Mouse (Mus musculus): ENCODE results near the gene Pex11g. TPM values are rescaled to one million over a fixed set of nuclear protein-coding genes. Genes with fewer than 3 reads are reported as not detected.
A peak's percentile ranks its signal among the peaks of the same experiment; 100 is the strongest.

Gene Pex11g
- polyA plus RNA-seq, 1 experiment from 2014 or later, result 5.9 TPM

DNA sequence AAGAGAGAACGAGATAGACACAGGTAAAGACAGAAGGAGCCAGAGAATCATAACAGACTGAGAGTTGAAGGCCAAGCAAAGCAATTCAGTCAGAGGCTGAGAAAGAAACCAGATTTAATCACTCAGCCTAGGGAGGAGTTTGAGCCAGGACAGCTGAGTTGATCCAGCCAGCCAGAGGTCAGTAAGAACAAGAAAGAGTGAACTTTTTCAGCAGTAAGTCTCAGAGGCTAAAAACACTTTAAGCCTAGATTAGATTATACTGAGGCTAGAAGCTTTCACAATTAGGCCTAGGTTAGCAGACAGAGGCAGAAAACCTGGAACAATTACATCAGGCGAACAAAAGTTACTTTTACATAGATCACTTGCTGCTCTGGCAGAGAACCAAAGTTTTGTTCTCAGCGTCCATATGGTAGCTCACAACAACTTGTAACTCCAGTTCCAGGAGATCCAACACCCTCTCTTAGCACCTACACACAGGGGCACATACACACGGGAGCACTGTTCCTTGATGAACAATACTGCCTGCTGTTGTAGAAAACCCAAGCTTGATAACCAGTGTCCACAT, 12.8 kb upstream of the Pex11g start:
- Histone ChIP-seq H3K27ac (no peak overlapping the region), H3K27me3 (peaks cover 25% of the 10 kb centered on the region), H3K4me1 (replicated peaks) (0 out of 2 replicates have a peak, but pooled peaks cover 6% of the 10 kb centered on the region), H3K36me3 (no peaks in the 10 kb centered on the region), H3K4me2 (no peak overlapping the region), H3K9ac (replicated peaks) (no peak overlapping the region), H3K9me3 (no peaks in the 10 kb centered on the region), H3K4me3 (replicated peaks) (no peak overlapping the region)
- ATAC-seq (ENCODE audit: insufficient number of reproducible peaks, insufficient read depth, low FRiP score, low TSS enrichment, low read depth), result no peak
- WGBS, result 72% methylated on average over 4 of the region's 4 CpGs

DNA sequence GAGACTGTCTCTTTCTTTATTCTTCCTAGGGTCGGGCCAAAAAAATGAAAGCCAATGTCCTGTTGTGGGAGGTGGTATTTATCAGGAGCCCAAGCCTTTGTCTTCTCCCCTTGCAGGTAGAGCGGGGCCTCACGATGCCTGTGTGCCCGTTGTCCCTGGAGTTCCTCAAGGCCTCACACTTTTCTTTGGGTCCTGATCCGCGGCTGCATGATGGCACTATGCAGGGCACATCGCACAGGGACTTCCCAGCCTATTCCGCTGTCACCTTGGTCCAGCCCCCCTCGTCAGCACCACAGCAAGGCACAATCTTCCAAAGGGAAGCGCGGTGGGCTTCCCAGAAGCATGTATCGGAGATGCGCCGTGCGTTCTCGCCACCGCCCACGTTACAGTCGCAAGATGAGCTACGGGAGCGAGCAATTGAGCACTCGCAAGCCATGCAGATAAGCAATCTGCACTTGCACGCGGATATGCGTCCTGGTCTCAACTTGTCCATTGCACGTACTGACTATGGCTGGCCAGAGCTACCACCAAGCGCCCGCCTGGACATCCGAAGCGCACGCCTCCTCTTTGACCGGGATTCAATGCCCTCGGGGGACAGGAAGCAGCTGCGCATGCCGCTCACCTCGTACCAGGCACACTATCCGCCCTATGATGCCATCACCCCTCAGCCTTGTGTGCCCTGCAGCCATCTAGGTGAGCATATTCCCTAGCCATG, 8.4 kb upstream of the Pex11g start:
- H3K36me3 ChIP-seq, result no peaks in the 10 kb centered on the region
- no peaks in the 10 kb centered on the region for H3K9me3 ChIP-seq
- H3K4me3 ChIP-seq (replicated peaks), result peak overlapping the region; percentile 30
- H3K27me3 ChIP-seq, result peaks cover 27% of the 10 kb centered on the region
- peak overlapping the region; percentile 53 for H3K4me2 ChIP-seq
- H3K9ac ChIP-seq (replicated peaks), result peak overlapping the region; percentile 45
- no peak for ATAC-seq (ENCODE audit: insufficient number of reproducible peaks, insufficient read depth, low FRiP score, low TSS enrichment, low read depth)
- 0 out of 2 replicates have a peak, but pooled peaks cover 6% of the 10 kb centered on the region for H3K4me1 ChIP-seq (replicated peaks)
- no peak overlapping the region for H3K27ac ChIP-seq
- 21% methylated on average over 37 of the region's 37 CpGs for WGBS

DNA sequence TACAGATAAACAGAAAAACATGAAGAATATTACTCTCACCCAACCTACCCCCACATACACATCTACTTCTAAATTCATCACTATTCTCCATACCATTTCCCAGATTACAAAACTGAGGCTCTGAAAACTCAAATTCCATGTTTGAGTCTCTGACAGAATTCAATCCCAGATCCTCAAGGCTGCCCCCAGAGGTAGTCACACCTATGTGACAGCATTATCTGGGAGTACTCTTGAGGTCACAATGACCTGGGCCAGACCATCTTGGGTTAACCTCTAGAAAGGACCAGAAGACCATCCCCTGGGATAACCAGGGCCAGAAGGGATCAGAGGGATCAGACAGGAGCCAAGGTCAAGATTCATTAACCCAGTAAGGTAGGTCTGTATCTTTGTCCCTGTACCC, 3.1 kb upstream of the Pex11g start, which contains the start of gene Tex45:
Gene Tex45, plus strand, starts transcription at position 301 of the 400 bp plus-strand sequence.
- H3K4me2 ChIP-seq, result no peak within 1 kb of the TSS
- H3K9ac ChIP-seq (replicated peaks), result no peak within 1 kb of the TSS
- no peak within 1 kb of the TSS for H3K4me3 ChIP-seq (replicated peaks)
- no peak for ATAC-seq (ENCODE audit: insufficient number of reproducible peaks, insufficient read depth, low FRiP score, low TSS enrichment, low read depth)
- no peaks in the 10 kb centered on the region for H3K9me3 ChIP-seq
- H3K27ac ChIP-seq, result no peak within 1 kb of the TSS
- H3K36me3 ChIP-seq, result no peaks in the 10 kb centered on the region
- peaks cover 5% of the 10 kb centered on the region for H3K27me3 ChIP-seq
- peaks cover 10% of the 10 kb centered on the region; the same call in 1 of the 2 replicates for H3K4me1 ChIP-seq (replicated peaks)

DNA sequence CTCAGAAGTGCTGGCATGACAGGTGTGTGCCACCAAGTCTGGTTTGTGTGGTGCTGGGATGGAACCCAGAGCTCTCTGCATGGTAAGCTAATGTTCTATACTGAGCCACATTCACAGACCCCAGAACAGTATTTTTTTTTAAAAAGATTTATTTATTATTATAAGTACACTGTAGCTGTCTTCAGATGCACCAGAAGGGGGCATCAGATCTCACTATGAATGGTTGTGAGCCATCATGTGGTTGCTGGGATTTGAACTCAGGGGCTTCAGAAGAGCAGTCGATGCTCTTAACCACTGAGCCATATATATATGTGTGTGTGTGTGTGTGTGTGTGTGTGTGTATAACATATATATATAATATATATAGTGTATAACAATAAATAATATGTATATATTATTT, 1.4 kb upstream of the Pex11g start:
- Histone ChIP-seq H3K9me3 (no peaks in the 10 kb centered on the region), H3K4me2 (no peak overlapping the region), H3K27ac (no peak overlapping the region), H3K4me1 (replicated peaks) (peaks cover 10% of the 10 kb centered on the region; the same call in 1 of the 2 replicates), H3K9ac (replicated peaks) (no peak overlapping the region), H3K27me3 (no peaks in the 10 kb centered on the region), H3K4me3 (replicated peaks) (no peak overlapping the region), H3K36me3 (no peaks in the 10 kb centered on the region)
- 83% methylated on average over 1 of the region's 1 CpGs for WGBS
- ATAC-seq (ENCODE audit: insufficient number of reproducible peaks, insufficient read depth, low FRiP score, low TSS enrichment, low read depth), result no peak

DNA sequence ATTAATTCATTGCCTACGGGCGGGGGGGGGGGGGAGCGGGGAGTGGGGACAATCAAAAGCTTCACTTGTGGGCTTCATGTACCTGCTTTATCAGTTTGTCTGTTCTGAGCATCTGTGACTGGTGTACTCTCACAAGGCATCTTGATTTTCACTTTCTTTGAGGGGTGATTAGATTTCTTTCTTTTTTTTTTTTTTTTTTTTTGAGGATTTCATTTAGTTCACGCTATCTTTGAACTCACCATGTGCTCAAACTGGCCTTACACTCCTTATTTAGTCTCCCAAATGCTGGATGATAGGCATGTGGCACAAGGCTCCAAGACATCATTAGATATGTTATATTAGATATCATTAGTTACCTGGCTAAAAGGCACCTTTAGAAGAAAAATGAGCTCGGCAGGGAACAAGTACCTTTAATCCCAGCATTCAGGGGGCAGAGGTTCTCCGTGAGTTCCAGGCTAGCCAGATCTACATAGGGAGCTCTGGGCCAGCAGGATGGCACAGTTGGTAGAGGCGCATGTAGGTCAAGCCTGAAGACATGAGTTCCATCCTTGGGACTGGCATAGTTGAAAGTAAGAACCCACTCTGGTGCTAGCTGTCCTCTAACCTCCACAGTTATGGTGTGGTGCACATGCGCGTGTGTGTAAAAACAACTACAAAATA, 536 bp upstream of the Pex11g start:
- WGBS, result 55% methylated on average over 9 of the region's 9 CpGs
- no peak for ATAC-seq (ENCODE audit: insufficient number of reproducible peaks, insufficient read depth, low FRiP score, low TSS enrichment, low read depth)
- Histone ChIP-seq H3K4me2 (peak overlapping the region; percentile 58), H3K27me3 (no peaks in the 10 kb centered on the region), H3K27ac (peak overlapping the region; percentile 84), H3K36me3 (no peaks in the 10 kb centered on the region), H3K4me1 (replicated peaks) (peaks cover 10% of the 10 kb centered on the region; the same call in 1 of the 2 replicates), H3K9me3 (no peaks in the 10 kb centered on the region), H3K9ac (replicated peaks) (peak overlapping the region; percentile 69), H3K4me3 (replicated peaks) (peak overlapping the region; percentile 50)

DNA sequence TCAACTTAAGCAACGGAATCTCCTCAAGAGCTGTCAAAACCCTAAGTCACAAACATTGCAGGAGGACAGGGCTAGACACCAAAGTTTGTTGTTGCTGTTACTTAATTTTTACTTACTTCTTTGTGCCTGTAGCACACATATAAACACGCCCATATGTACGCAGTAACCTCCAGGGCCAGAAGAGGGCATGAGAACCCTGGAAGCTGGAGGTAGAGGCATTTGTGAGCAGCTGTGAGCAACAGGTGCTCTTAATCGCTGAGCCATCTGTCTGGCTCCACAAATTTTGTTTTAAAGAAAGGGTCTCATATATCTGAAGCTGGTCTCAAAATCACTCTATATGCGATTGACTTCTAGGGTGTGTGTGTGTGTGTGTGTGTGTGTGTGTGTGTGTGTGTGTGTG, 3.2 kb downstream of the Pex11g start:
- H3K4me1 ChIP-seq (replicated peaks), result peaks cover 8% of the 10 kb centered on the region; the same call in 1 of the 2 replicates
- H3K9ac ChIP-seq (replicated peaks), result no peak overlapping the region
- no peak overlapping the region for H3K27ac ChIP-seq
- no peaks in the 10 kb centered on the region for H3K27me3 ChIP-seq
- no peaks in the 10 kb centered on the region for H3K9me3 ChIP-seq
- H3K36me3 ChIP-seq, result no peaks in the 10 kb centered on the region; the same call in 1 of the 2 replicates
- ATAC-seq (ENCODE audit: insufficient number of reproducible peaks, insufficient read depth, low FRiP score, low TSS enrichment, low read depth), result peak; percentile 48; the same call in 1 of the 2 replicates
- no peak overlapping the region for H3K4me3 ChIP-seq (replicated peaks)
- 49% methylated on average over 5 of the region's 5 CpGs for WGBS
- no peak overlapping the region for H3K4me2 ChIP-seq

DNA sequence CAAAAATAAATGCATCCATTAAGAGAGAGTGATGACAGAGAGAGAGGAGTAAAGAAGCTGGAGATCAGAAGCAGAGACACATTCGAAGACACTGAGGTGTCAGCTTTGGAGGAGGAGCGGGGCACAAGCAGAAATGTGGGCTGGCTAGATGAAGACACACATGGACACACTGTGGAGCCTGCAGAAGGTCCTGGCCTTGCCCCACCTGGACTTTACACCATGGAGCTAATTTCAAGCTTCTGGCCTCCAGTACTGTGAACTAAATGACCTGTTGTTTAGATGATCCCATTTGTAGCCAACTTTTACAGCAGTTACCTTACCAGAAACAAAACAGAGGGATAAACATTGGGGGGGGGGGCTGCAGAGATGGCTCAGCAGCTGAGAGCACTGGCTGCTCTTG, 4.2 kb downstream of the Pex11g start:
- H3K9me3 ChIP-seq, result no peaks in the 10 kb centered on the region
- H3K27me3 ChIP-seq, result no peaks in the 10 kb centered on the region
- no peak overlapping the region for H3K9ac ChIP-seq (replicated peaks)
- no peak overlapping the region for H3K4me2 ChIP-seq
- no peak overlapping the region for H3K27ac ChIP-seq
- H3K4me1 ChIP-seq (replicated peaks), result peaks cover 8% of the 10 kb centered on the region; the same call in 1 of the 2 replicates
- WGBS, result 81% methylated on average over 2 of the region's 2 CpGs
- H3K36me3 ChIP-seq, result peaks cover 10% of the 10 kb centered on the region; the same call in 1 of the 2 replicates
- H3K4me3 ChIP-seq (replicated peaks), result no peak overlapping the region
- no peak for ATAC-seq (ENCODE audit: insufficient number of reproducible peaks, insufficient read depth, low FRiP score, low TSS enrichment, low read depth)

DNA sequence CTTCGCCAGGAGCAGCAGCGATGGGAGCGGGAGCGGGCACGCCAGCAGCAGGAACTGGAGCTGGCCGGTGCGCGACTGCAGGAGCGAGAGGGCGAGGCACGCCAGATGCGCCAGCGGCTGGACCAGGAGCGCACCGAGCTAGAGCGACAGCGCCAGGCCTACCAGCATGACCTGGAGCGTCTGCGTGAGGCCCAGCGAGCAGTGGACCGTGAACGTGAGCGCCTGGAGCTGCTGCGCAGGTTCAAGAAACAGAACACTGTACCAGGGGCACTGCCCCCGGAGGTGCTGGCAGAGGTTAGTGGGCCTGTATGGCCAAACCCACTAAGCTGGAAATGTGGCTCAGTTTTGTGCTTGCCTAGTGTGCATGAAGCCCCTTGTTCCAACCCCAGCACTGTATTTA, 15.5 kb downstream of the Pex11g start:
- no peak for ATAC-seq (ENCODE audit: insufficient number of reproducible peaks, insufficient read depth, low FRiP score, low TSS enrichment, low read depth)
- WGBS, result 96% methylated on average over 25 of the region's 25 CpGs
- H3K9ac ChIP-seq (replicated peaks), result no peak overlapping the region
- peaks cover 98% of the 10 kb centered on the region for H3K36me3 ChIP-seq
- no peaks in the 10 kb centered on the region for H3K4me1 ChIP-seq (replicated peaks)
- H3K9me3 ChIP-seq, result no peaks in the 10 kb centered on the region
- H3K27me3 ChIP-seq, result no peaks in the 10 kb centered on the region
- H3K4me3 ChIP-seq (replicated peaks), result no peak overlapping the region
- no peak overlapping the region for H3K27ac ChIP-seq
- no peak overlapping the region for H3K4me2 ChIP-seq

DNA sequence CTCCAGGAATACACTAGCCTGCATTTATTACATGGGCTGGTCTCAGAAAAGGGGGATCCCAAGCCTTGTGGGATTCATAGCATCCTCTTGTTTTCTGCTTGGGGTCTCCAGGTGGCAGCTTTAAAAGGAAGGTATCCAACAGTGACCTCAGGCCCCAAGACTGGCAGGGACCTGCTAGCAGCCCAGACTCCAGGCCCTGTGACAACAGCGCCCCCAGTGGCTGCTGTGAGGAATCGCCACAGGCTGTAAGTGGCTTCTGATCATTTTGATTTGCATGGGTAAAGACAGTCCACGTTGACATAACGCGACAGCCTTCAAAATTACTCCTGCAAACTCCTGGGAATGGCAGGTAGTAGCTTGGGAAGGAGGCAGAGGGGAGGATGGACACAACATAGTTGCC, 16.8 kb downstream of the Pex11g start:
- Histone ChIP-seq H3K27ac (no peak overlapping the region), H3K9me3 (no peaks in the 10 kb centered on the region), H3K27me3 (no peaks in the 10 kb centered on the region), H3K4me2 (no peak overlapping the region), H3K9ac (replicated peaks) (no peak overlapping the region), H3K36me3 (peaks cover 94% of the 10 kb centered on the region), H3K4me3 (replicated peaks) (no peak overlapping the region), H3K4me1 (replicated peaks) (no peaks in the 10 kb centered on the region)
- no peak for ATAC-seq (ENCODE audit: insufficient number of reproducible peaks, insufficient read depth, low FRiP score, low TSS enrichment, low read depth)
- WGBS, result 36% methylated on average over 5 of the region's 5 CpGs

DNA sequence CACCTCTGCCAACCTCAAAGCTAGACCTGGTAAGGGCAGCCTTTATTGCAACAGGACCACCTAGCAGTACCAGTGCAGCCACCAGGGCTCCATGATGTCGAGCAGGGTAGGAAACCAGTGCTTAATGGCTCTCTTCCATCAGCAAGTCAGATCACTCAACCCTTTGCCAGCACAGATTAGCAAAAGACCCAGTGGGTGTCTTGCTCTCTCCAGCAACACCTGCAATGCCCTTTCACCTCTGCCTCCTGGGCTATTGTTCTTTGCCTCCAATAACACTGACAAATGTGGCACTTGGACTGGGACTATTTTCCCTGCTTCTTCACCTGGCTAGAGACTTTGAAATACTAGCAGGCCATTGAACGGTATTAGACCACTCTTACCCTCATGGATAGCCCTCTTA, 18.3 kb downstream of the Pex11g start:
- Histone ChIP-seq H3K9ac (replicated peaks) (no peak overlapping the region), H3K9me3 (no peaks in the 10 kb centered on the region), H3K36me3 (peaks cover 89% of the 10 kb centered on the region), H3K4me3 (replicated peaks) (no peak overlapping the region), H3K27me3 (no peaks in the 10 kb centered on the region), H3K27ac (no peak overlapping the region), H3K4me1 (replicated peaks) (no peaks in the 10 kb centered on the region), H3K4me2 (no peak overlapping the region)
- 91% methylated on average over 2 of the region's 2 CpGs for WGBS
- no peak for ATAC-seq (ENCODE audit: insufficient number of reproducible peaks, insufficient read depth, low FRiP score, low TSS enrichment, low read depth)

DNA sequence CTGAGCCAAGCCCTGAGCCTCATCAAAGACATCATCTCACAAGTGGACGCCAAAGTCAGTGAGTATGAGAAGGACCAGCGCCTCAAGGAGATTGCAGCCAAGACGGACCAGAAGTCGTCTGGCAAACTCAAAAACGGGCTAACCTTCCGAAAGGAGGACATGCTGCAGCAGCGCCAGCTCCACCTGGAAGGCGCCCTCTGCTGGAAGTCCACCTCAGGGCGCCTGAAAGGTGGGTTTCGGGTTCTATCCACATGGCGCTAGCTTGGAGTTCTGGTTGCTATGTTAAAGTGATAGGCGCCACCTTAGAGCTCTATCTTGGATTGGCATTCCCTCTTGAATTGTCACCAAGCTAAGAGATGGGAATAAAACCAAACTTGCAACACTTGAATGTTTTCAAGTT, 28.0 kb downstream of the Pex11g start:
- 75% methylated on average over 12 of the region's 12 CpGs for WGBS
- no peak overlapping the region for H3K27ac ChIP-seq
- no peak overlapping the region for H3K9ac ChIP-seq (replicated peaks)
- no peak overlapping the region for H3K4me3 ChIP-seq (replicated peaks)
- H3K9me3 ChIP-seq, result no peaks in the 10 kb centered on the region
- H3K36me3 ChIP-seq, result peaks cover 80% of the 10 kb centered on the region
- H3K4me2 ChIP-seq, result no peak overlapping the region
- no peak for ATAC-seq (ENCODE audit: insufficient number of reproducible peaks, insufficient read depth, low FRiP score, low TSS enrichment, low read depth)
- no peaks in the 10 kb centered on the region for H3K4me1 ChIP-seq (replicated peaks)
- no peaks in the 10 kb centered on the region for H3K27me3 ChIP-seq
